Mouse (Mus musculus) midbrain, embryonic 16.5 days (tissue): ENCODE results near the gene Stt3b. TPM values are rescaled to one million over a fixed set of nuclear protein-coding genes. Genes with fewer than 3 reads are reported as not detected.
A peak's percentile ranks its signal among the peaks of the same experiment; 100 is the strongest.

Experiments used
- ATAC-seq: fragments of 200-750 bp; cut with Nextera tagmentation; 2 replicates; pipeline ENCODE4 v1.8.0; 2017; ENCODE audit warnings: moderate TSS enrichment
- H3K27ac ChIP-seq: fragments of 300-500 bp; sonication (generic); 2 replicates; pipeline ENCODE4 v1.5.1; 2014; ENCODE audit warnings: mild to moderate bottlenecking, low read length, mixed read lengths
- H3K27me3 ChIP-seq: fragments of 300-500 bp; sonication (generic); 2 replicates; pipeline ENCODE4 v1.6.1; 2014; ENCODE audit warnings: low read depth, low read length, mixed read lengths; ENCODE audit not compliant: control insufficient read depth, insufficient read depth
- H3K36me3 ChIP-seq: fragments of 300-500 bp; sonication (generic); 2 replicates; pipeline ENCODE4 v1.6.1; 2014; ENCODE audit warnings: mild to moderate bottlenecking, low read length, moderate library complexity, mixed read lengths; ENCODE audit not compliant: control insufficient read depth, insufficient read depth
- H3K4me1 ChIP-seq: fragments of 300-500 bp; sonication (generic); 2 replicates; pipeline ENCODE4 v1.6.1; 2014; ENCODE audit warnings: mild to moderate bottlenecking, low read length, mixed read lengths; ENCODE audit not compliant: control insufficient read depth, insufficient read depth
- H3K4me2 ChIP-seq: fragments of 300-500 bp; sonication (generic); 2 replicates; pipeline ENCODE4 v1.6.1; 2014; ENCODE audit warnings: mild to moderate bottlenecking, low read length, mixed read lengths
- H3K4me3 ChIP-seq: fragments of 300-500 bp; sonication (generic); 2 replicates; pipeline ENCODE4 v1.5.1; 2014; ENCODE audit warnings: low read depth, mild to moderate bottlenecking, low read length, moderate library complexity, mixed read lengths
- H3K9ac ChIP-seq: fragments of 300-500 bp; sonication (generic); 2 replicates; pipeline ENCODE4 v1.6.1; 2014; ENCODE audit warnings: low read depth, low read length, mixed read lengths
- H3K9me3 ChIP-seq: fragments of 300-500 bp; sonication (generic); replicated peaks from 2 replicates; pipeline ENCODE4 v1.6.1; 2014; ENCODE audit warnings: mild to moderate bottlenecking, low read length, mixed read lengths; ENCODE audit not compliant: control insufficient read depth, poor library complexity, severe bottlenecking
- WGBS: fragments of 180-500 bp; shearing (Covaris S2); extraction: QIAGEN DNeasy Blood & Tissue Kit; methylation state at CpG from one replicate; pipeline ENCODE4 v1.1.7; 2014; 5-methylcytosine and 5-hydroxymethylcytosine counted together
- polyA plus RNA-seq: library from polyadenylated mRNA; unstranded; fragments of >200 nt; fragmentation: Nextera tagmentation; extraction: Ambion mirVana; gene quantifications from 2 replicates; pipeline ENCODE4 v1.2.1, GENCODE M21; 2015

The Stt3b gene
- polyA plus RNA-seq, 1 experiment from 2014 or later, result 74.8 TPM

DNA sequence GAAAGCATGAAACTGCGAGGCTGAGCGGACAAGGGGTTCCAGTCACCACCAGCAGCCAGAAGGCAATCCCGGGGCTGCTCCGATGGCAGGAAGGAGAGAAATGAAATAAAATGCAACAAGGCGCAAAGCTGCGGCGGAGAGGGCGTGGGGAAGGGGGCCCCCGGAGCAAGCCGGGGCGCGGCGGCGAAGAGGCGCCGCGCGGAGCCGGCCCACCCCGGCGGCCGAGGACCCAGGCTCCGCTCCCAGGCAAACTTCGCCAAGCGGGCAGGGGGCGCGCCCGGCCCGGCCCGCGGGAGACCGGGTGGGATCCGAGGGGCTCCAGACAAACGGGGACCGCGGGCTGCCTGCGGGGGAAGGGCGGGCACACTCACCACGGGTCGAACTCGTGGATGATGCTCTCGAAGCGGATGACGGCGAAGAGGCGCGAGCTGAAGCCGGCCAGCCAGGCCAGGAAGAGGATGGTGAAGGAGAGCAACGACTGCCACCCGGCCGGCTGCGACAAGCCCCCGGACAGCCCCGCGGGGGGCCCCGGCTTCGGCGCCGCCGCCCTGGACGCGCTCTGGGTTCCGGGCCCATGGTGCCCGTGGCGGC lies 745 bp downstream of the Stt3b start:
- Histone ChIP-seq H3K9ac (peak overlapping the region; percentile 98), H3K4me1 (peaks cover 36% of the 10 kb centered on the region), H3K9me3 (no peaks in the 10 kb centered on the region), H3K27ac (peak overlapping the region; percentile 99), H3K36me3 (no peaks in the 10 kb centered on the region), H3K4me3 (peak overlapping the region; percentile 99), H3K27me3 (no peaks in the 10 kb centered on the region), H3K4me2 (peak overlapping the region; percentile 78)
- WGBS, result under 1% methylated on average over 57 of the region's 65 CpGs
- ATAC-seq, result peak; percentile 4; the same call in 1 of the 2 replicates

DNA sequence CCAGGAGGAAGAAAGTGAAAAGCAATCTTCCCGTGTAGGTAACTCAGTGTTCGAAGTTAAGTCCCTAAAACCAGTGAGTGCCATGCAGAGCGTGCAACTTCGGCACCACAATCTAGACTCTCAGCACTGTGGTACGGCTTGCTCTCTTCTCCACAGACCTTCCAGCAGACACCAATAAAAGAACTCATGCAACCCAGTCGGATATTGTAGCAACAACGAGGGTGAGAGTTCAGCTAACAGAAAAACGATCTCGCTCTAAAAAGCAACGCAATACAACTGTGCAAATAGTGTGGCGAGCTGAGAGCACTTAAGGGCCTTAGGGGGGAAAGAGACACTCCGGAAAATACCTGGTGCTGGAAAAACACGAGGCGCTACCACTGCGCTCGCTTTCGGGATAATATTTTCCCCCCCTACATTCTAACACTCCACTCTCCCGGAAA lies 1.3 kb downstream of the Stt3b start:
- Histone ChIP-seq H3K4me2 (peak overlapping the region; percentile 78), H3K4me3 (peak overlapping the region; percentile 99), H3K27ac (peak overlapping the region; percentile 99), H3K36me3 (no peaks in the 10 kb centered on the region), H3K27me3 (no peaks in the 10 kb centered on the region), H3K4me1 (peaks cover 37% of the 10 kb centered on the region), H3K9me3 (no peaks in the 10 kb centered on the region), H3K9ac (peak overlapping the region; percentile 98)
- WGBS, result under 1% methylated on average over 18 of the region's 18 CpGs
- no peak for ATAC-seq

DNA sequence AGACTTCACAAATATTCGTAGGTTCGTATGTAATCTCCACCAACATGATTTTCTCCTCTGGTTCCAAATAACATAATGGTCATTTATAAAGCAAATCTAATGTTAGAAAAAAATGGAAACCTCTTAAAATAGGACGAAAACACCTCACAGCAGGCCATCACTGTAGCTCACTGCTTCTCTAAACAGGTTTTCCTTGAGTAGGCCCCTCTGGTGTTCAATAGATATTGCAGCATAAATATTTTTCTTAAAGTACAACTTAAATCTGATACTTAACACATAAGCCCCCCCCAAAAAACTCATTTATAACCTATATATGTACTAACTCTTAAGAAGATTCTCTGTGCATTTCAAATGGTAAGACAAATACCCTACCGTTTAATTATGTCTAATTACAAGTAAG lies 1.8 kb downstream of the Stt3b start:
- Histone ChIP-seq H3K36me3 (no peaks in the 10 kb centered on the region), H3K9ac (peak overlapping the region; percentile 98; the same call in 1 of the 2 replicates), H3K4me1 (peaks cover 38% of the 10 kb centered on the region), H3K4me2 (peak overlapping the region; percentile 78), H3K27ac (no peak overlapping the region; the same call in 1 of the 2 replicates), H3K4me3 (peak overlapping the region; percentile 99), H3K27me3 (no peaks in the 10 kb centered on the region), H3K9me3 (no peaks in the 10 kb centered on the region)
- no peak for ATAC-seq
- 7% methylated on average over 4 of the region's 4 CpGs for WGBS

DNA sequence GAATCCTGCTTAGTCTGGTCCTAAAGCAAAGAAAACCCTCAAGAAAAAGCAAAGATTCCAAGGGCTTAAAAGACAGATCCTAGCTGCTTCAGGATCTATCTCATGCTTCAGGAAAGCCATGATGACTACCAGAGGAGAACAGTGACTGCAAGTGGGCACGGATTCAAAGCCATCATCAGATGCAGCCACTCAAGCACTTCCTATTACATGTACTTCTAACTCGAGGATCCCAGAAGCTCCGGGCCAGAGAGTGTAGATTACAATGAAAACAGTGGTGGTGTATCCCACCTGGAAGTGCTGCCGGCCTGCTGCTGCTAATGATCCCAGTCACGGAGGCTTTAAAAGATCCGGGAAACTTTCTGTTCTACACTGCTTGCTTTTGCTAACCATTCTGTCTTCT lies 4.0 kb downstream of the Stt3b start:
- Histone ChIP-seq H3K9me3 (no peaks in the 10 kb centered on the region), H3K27me3 (no peaks in the 10 kb centered on the region), H3K36me3 (no peaks in the 10 kb centered on the region), H3K27ac (no peak overlapping the region), H3K4me2 (peak overlapping the region; percentile 78), H3K4me1 (peaks cover 46% of the 10 kb centered on the region), H3K9ac (0 out of 2 replicates have a peak overlapping the region, but pooled peaks have one; percentile 41), H3K4me3 (peak overlapping the region; percentile 16)
- ATAC-seq, result no peak
- WGBS, result 32% methylated on average over 6 of the region's 6 CpGs

DNA sequence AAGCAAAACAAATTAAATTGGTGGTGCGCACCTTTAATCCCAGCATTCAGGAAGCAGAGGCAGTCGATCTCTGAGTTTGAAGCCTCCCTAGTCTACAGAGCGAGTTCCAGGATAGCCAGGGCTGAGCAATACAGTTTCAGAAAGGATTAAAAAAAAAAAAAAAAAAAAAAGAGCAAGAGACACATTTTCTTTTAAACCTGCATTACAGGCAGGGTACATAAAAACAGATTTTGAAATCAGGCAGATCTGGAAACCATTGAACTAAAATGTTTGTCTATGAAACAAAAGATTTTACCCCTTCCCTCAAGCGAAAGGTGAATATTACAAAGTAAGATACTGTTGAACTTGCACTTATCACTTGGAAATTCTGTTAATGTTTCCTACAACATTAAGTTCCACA lies 6.1 kb downstream of the Stt3b start:
- no peaks in the 10 kb centered on the region for H3K9me3 ChIP-seq
- peaks cover 46% of the 10 kb centered on the region for H3K4me1 ChIP-seq
- H3K4me2 ChIP-seq, result no peak overlapping the region
- H3K9ac ChIP-seq, result no peak overlapping the region
- no peaks in the 10 kb centered on the region for H3K27me3 ChIP-seq
- WGBS, result 60% methylated on average over 4 of the region's 4 CpGs
- ATAC-seq, result no peak
- H3K4me3 ChIP-seq, result no peak overlapping the region
- H3K27ac ChIP-seq, result no peak overlapping the region
- H3K36me3 ChIP-seq, result no peaks in the 10 kb centered on the region

DNA sequence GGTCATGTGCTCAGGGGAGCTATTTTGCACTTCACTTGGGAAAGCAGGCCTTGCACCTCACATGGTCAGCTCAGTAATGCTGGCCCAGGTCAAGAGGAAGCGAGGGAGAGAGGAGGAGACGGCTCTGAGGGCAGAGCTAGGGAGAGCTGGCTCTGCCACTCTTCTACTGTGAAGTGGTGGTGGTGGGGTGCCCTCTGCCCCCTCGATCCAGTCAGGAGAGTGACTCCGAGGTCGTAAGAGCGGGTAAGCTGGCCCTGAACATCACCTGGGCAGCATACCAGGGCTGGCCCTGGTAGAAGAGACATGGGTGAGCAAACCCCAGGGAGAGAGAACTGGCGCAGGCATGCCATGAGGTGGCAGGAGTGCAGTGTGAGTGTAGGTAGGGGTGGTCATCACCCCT lies 8.6 kb downstream of the Stt3b start:
- no peak overlapping the region for H3K9ac ChIP-seq
- no peaks in the 10 kb centered on the region for H3K9me3 ChIP-seq
- 91% methylated on average over 7 of the region's 7 CpGs for WGBS
- no peaks in the 10 kb centered on the region for H3K27me3 ChIP-seq
- ATAC-seq, result no peak
- H3K4me3 ChIP-seq, result no peak overlapping the region
- H3K36me3 ChIP-seq, result no peaks in the 10 kb centered on the region
- H3K4me2 ChIP-seq, result no peak overlapping the region
- peaks cover 33% of the 10 kb centered on the region for H3K4me1 ChIP-seq
- H3K27ac ChIP-seq, result no peak overlapping the region

DNA sequence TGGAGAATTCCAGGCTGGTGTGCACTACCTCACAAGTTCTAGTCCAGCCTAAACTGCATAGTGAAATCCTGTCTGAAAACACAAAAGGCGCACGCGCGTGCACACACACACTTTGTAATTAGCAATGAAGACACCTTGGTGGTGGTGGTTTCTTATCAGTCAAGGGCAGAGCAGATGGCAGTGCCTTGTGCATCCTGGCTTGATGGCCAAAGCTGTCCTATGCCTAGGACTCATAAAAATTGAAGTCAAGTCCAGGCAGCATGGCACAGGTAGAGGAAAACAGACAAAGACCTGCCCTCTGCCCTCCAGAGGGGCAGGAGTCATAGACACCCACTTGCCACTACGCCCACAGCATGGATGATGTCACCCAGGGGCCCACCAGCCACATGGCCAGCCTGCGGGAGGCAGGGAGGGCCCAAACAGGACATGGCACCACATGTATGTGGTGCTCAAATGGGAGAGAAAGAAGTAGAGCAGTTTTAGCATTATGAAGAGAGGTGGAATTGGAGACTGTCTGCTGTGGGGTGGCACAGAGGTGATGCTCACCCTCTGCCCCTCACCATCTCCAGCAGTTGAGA lies 9.1 kb downstream of the Stt3b start:
- WGBS, result 96% methylated on average over 6 of the region's 6 CpGs
- no peak overlapping the region for H3K4me3 ChIP-seq
- peaks cover 28% of the 10 kb centered on the region for H3K4me1 ChIP-seq
- ATAC-seq, result no peak
- no peak overlapping the region for H3K4me2 ChIP-seq
- no peaks in the 10 kb centered on the region for H3K36me3 ChIP-seq
- no peaks in the 10 kb centered on the region for H3K9me3 ChIP-seq
- no peak overlapping the region for H3K9ac ChIP-seq
- no peak overlapping the region for H3K27ac ChIP-seq
- H3K27me3 ChIP-seq, result no peaks in the 10 kb centered on the region

DNA sequence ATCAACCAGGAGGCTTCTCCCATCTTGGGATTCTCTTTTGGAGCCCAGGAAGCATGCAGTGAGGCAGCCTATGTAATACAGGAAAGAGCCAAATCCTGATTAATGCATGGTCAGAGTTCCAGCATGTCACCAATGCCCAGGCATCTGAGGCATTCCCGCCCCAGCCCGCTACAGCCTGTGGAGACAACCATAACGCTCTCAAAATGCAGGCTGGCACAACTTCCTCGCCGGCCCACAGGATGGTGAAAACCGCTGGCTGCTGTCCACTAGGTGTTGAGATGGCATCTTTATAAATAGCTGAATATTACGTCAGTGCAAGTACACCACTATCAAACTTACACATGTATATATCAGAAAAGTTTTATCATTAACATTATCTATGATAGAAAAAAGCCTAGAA lies 13.5 kb downstream of the Stt3b start:
- H3K4me1 ChIP-seq, result peaks cover 17% of the 10 kb centered on the region

DNA sequence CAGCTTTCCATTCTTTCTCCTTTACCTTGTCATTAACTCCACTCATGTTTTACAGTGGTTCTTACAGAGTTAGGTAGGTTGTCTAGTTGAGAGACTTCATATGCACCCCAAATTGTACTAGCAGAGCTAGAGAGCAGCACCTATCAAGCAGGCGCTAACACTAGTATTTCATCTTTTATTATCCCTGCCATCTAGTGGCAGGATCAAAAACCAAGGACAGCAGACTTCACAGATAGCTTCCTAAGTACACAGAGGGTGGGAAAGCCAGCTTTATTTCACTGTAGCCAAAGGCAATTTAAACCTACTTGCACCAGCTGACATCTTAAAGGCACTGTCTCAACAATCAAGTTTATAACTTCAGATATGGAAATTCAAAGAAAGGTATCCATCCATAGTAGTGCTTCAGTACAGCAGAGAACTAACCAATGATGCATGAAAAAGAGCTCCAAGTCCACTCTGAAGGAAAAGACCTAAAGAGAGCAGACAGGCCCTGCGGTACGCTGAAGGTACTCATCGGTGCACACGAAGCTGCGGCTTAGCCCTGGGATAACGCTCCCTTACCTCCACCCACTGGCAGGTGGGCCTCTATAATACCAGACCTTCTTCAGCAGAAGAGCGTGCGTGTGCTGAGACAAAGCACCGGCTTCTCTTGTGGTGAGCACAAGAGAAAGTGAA lies 16.2 kb downstream of the Stt3b start:
- H3K4me2 ChIP-seq, result no peak overlapping the region
- WGBS, result 77% methylated on average over 10 of the region's 10 CpGs
- no peaks in the 10 kb centered on the region for H3K36me3 ChIP-seq
- no peaks in the 10 kb centered on the region for H3K27me3 ChIP-seq
- no peaks in the 10 kb centered on the region for H3K9me3 ChIP-seq
- no peak for ATAC-seq
- peaks cover 13% of the 10 kb centered on the region for H3K4me1 ChIP-seq
- H3K9ac ChIP-seq, result no peak overlapping the region
- no peak overlapping the region for H3K27ac ChIP-seq
- no peak overlapping the region for H3K4me3 ChIP-seq

More for the DNA sequence above, 13.5 kb downstream of the Stt3b start:
- H3K9me3 ChIP-seq, result no peaks in the 10 kb centered on the region
- WGBS, result 79% methylated on average over 7 of the region's 7 CpGs
- no peak for ATAC-seq
- no peak overlapping the region for H3K4me2 ChIP-seq
- no peaks in the 10 kb centered on the region for H3K36me3 ChIP-seq
- H3K9ac ChIP-seq, result no peak overlapping the region
- H3K4me3 ChIP-seq, result no peak overlapping the region
- H3K27ac ChIP-seq, result no peak overlapping the region
- no peaks in the 10 kb centered on the region for H3K27me3 ChIP-seq
